Mouse (Mus musculus): ENCODE results near the gene Tent5b.
"Not testable (repeated sequence)": the region's sequence is repeated elsewhere in the genome, so short reads cannot be mapped to it uniquely, and the experiment has no call there.

Tent5b gene

DNA sequence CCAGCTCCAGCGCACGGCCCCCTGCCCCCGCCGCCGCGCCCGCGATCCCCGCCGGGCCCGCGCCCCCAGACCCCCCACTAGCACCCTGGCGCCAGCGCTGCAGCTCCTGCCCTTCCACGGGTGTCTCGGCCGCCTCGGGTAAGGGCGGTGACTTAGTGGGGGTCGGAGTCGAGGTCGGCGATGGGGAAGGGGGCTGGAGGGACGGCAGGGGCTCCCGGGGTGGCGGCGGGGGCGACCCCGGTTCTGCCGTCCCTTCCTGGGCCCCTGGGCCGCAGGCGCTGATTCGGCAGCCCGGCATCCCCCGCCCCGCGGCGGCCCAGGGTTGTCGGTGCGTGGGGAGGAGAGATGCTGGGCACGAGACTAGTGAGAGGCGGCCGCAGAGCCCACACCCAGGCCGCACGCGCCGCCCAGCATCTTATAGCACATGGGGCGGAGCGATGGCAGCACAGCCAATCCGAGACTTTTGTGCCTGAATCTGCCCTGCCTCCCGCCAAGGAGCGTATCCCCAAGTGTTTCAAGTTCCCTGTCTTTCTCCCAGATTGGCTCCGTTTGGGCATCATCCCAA, 18.3 kb downstream of the Tent5b start, which contains the start of gene Trnp1:
Trnp1 (minus strand) TSS at position 391 of the 565 bp plus-strand sequence.
- no peak for DNase-seq (ENCODE audit: low read depth, low spot score)

- no peak for DNase-seq (ENCODE audit: low read depth, low spot score)
Measured at GRCm38 (mm10) chr4:133501514-133501913, 21.6 kb downstream of the Tent5b start.

- DNase-seq (ENCODE audit: low read depth, low spot score), result no peak
Measured at GRCm38 (mm10) chr4:133504300-133504699, 24.4 kb downstream of the Tent5b start.

DNA sequence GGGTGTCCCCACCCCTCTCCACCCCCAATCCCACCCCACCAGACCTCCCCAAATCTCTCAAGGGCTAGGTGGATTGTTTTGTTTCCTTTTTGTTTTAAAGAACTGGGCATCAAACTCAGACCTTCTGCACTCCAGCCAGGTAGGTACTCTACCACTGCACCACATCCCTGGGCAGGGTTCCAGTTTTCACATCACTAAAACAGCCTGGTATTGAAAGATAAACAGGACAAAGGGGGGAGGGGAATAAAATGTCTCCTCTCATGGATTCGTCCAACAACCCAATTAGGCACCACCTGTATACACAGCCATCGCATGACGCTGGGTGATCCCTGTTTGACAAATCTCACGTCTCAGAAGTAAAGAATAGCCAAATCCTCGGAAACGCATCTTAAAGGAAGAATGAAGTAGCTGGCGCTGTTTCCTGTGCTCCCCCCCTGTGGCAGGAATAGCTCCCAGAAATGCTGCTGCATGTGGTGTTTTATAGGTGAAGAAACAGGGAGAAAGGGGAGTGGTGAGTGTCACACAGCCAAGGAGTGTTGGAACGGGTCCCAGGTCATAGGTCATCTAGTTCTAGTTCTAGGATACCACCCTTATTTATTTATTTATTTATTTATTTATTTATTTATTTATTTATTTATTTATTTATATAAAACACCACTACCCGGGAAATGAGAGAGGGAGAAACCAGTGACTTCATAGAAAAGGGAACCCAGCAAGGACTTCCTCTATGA, 25.0 kb downstream of the Tent5b start:
- DNase-seq (ENCODE audit: low read depth, low spot score), result no peak

- DNase-seq (ENCODE audit: low read depth, low spot score), result no peak
Measured at GRCm38 (mm10) chr4:133506573-133506972, 26.6 kb downstream of the Tent5b start.

GRCm38 (mm10) chr4:133508990-133509389, 29.1 kb downstream of the Tent5b start:
- no peak for DNase-seq (ENCODE audit: low read depth, low spot score)

- no peak for DNase-seq (ENCODE audit: low read depth, low spot score)
Measured at GRCm38 (mm10) chr4:133511050-133511449, 31.1 kb downstream of the Tent5b start.

DNA sequence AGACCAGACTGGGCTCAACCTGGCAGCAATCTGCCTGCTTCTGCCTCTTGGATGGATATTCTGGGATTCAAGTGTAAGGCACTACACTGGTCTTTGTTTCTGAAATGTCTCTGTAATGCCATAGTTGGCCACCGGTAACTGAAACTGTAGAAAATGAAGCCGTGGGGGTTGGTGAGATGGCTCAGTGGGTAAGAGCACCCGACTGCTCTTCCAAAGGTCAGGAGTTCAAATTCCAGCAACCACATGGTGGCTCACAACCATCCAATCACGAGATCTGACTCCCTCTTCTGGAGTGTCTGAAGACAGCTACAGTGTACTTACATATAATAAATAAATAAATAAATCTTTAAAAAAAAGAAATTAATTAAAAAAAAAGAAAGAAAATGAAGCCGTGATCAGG, 32.6 kb downstream of the Tent5b start:
- DNase-seq (ENCODE audit: low read depth, low spot score), result not testable (repeated sequence)

DNA sequence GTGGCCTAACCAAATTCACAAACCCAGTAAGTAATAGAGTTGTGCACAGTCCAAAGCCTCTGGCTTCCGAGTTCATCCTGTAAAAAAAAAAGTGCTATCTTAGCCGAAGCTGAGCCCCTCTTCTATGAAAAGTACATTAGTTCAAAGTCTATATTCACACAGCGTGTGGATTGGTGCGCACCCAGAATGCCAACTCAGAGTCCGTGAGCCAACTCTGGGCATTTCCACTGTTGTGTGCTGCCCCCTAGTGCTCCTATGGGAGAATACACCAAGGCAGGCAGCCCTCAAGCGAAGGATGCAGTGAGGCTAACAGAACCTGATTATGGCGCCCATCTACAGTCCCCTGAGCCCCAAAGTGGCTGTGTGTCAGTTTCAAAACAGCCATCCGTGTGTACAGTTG, 33.0 kb downstream of the Tent5b start:
- DNase-seq (ENCODE audit: low read depth, low spot score), result peak; percentile 37

- no peak for DNase-seq (ENCODE audit: low read depth, low spot score)
Measured at GRCm38 (mm10) chr4:133518601-133519368, 38.9 kb downstream of the Tent5b start, which contains the start of gene Kdf1. Gene Kdf1, plus strand, starts transcription at chr4:133518963.

GRCm38 (mm10) chr4:133519369-133519665, 39.4 kb downstream of the Tent5b start:
- no peak for DNase-seq (ENCODE audit: low read depth, low spot score)

GRCm38 (mm10) chr4:133521502-133521901, 41.6 kb downstream of the Tent5b start:
- no peak for DNase-seq (ENCODE audit: low read depth, low spot score)

DNA sequence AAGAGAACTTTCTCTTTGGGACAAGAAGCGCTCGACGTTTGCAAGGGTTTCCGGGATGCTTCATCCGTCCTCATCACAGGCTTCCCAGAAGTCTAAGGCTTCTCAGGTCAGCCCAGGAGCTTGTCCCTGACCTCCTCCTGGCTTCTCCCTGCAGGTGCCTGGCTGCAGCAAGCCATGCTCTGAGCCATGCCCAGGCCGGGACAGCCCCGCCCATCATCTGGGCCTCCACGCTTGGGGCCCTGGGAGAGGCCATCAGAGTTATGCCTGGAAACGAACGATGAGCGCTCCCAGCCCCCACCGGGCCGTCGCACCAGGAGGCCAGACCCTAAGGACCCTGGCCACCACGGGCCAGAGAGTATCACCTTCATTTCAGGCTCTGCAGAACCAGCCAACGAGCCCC, 47.9 kb downstream of the Tent5b start:
- DNase-seq (ENCODE audit: low read depth, low spot score), result no peak

- no peak for DNase-seq (ENCODE audit: low read depth, low spot score)
Measured at GRCm38 (mm10) chr4:133532777-133533176, 52.8 kb downstream of the Tent5b start.

- DNase-seq (ENCODE audit: low read depth, low spot score), result no peak
Measured at GRCm38 (mm10) chr4:133536081-133536480, 56.1 kb downstream of the Tent5b start.

DNA sequence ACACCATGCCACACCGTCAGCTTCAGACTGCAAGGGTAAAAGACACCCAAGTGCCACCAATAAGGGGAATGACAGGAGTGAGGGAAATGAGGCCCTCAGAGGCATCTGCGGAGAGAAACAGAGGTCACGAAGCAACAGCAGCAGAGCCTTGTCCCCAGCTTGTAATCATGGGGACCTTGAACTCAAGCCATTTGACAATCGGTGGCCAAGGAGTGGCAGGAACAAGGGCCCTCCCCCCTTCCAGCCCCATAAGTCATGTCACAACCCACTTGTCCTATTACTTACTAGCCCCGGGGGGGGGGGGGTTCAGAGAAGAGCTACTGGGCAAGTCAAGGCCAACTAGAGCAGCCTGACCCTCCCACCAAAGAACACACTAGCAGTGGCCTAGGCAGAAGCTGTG, 56.7 kb downstream of the Tent5b start:
- no peak for DNase-seq (ENCODE audit: low read depth, low spot score)

All from skeletal muscle tissue, adult 2 months (tissue).